Mouse (Mus musculus) embryonic fibroblast, embryonic 13.5 days (primary cell): ENCODE measurements at regions not wholly inside any gene's neighbourhood (a gene's known extent, or its start where the extent isn't known, plus 50 kb on each side); places are given as distances from the start of the nearest gene placed in this dataset.

Experiments
- CTCF ChIP-seq: IDR thresholded peaks from 2 replicates; pipeline ENCODE4 v1.5.1; 2011; ENCODE audit warnings: mild to moderate bottlenecking, control low read depth, low read length, moderate library complexity, borderline replicate concordance; ENCODE audit not compliant: insufficient read depth
- POLR2A ChIP-seq: IDR thresholded peaks from 2 replicates; pipeline ENCODE4 v1.6.1; 2011; ENCODE audit warnings: low read depth, mild to moderate bottlenecking, control low read depth, low read length, moderate library complexity

GRCm38 (mm10) chr3:6137374-6137773, 386.8 kb downstream of the Gm8797 start:
- TF ChIP-seq POLR2A (no peak), CTCF (no peak)
